Mouse (Mus musculus) stomach, postnatal 0 days (tissue): ENCODE measurements around the gene Pgm2.

Experiments
- CTCF ChIP-seq: IDR thresholded peaks from 2 replicates; pipeline ENCODE4 v1.5.1; 2016; ENCODE audit warnings: antibody characterized with exemption, low read depth, mild to moderate bottlenecking, moderate library complexity
- EP300 ChIP-seq: optimal IDR thresholded peaks from 2 replicates; pipeline ENCODE3; 2016; ENCODE audit warnings: antibody characterized with exemption

GRCm38 (mm10) chr5:64159065-64159780, 66.5 kb downstream of the Pgm2 start:
- TF ChIP-seq CTCF (no peak), EP300 (no peak)
